Mouse (Mus musculus) neutrophil, adult 5-6 weeks (primary cell): Measurements from ENCODE around the gene Gm10722. TPM values are rescaled to one million over a fixed set of nuclear protein-coding genes. Genes with fewer than 3 reads are reported as not detected.
"Not testable (repeated sequence)": the region's sequence is repeated elsewhere in the genome, so short reads cannot be mapped to it uniquely, and the experiment has no call there.

Experiments used
- ATAC-seq: fragments of 151-379, 151-347 bp; 2 replicates; pipeline ENCODE4 v1.8.0; 2017; ENCODE audit warnings: mild to moderate bottlenecking, moderate TSS enrichment; ENCODE audit not compliant: insufficient number of reproducible peaks, poor library complexity, low FRiP score, severe bottlenecking; ENCODE audit errors: extremely low read depth
- total RNA-seq: library from RNA; stranded (forward); fragments of 200-1000 nt; gene quantifications from 2 replicates; pipeline ENCODE4 v1.2.3, GENCODE M21; 2017

Gene Gm10722
- total RNA-seq, 1 experiment from 2014 or later = 10.5 TPM

- ATAC-seq = not testable (repeated sequence)
Observed at GRCm38 (mm10) chr9:3023985-3024648, 23.4 kb downstream of the Gm10722 start.

GRCm38 (mm10) chr9:3024912-3025467 is 24.3 kb downstream of the Gm10722 start, which contains the start of gene Gm10717:
Gm10717 (plus strand) TSS chr9:3025417.
- ATAC-seq = not testable (repeated sequence)

DNA sequence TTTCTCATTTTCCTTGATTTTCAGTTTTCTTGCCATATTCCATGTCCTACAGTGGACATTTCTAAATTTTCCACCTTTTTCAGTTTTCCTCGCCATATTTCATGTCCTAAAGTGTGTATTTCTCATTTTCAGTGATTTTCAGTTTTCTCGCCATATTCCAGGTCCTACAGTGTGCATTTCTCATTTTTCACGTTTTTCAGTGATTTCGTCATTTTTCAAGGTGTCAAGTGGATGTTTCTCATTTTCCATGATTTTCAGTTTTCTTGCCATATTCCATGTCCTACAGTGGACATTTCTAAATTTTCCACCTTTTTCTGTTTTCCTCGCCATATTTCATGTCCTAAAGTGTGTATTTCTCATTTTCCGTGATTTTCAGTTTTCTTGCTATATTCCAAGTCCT is 24.9 kb downstream of the Gm10722 start:
- ATAC-seq = not testable (repeated sequence)

DNA sequence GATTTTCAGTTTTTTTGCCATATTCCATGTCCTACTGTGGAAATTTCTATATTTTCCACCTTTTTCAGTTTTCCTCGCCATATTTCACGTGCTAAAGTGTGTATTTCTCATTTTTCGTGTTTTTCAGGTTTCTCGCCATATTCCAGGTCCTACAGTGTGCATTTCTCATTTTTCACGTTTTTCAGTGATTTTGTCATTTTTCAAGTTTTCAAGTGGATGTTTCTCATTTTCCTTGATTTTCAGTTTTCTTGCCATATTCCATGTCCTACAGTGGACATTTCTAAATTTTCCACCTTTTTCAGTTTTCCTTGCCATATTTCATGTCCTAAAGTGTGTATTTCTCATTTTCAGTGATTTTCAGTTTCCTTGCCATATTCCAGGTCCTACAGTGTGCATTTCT is 25.4 kb downstream of the Gm10722 start:
- ATAC-seq = not testable (repeated sequence)

GRCm38 (mm10) chr9:3026741-3027140 is 26.0 kb downstream of the Gm10722 start:
- not testable (repeated sequence) for ATAC-seq

GRCm38 (mm10) chr9:3027200-3027599 is 26.5 kb downstream of the Gm10722 start:
- ATAC-seq = not testable (repeated sequence)

- ATAC-seq = not testable (repeated sequence)
Observed at GRCm38 (mm10) chr9:3029276-3030000, 28.7 kb downstream of the Gm10722 start.

GRCm38 (mm10) chr9:3030677-3031318 is 30.1 kb downstream of the Gm10722 start:
- ATAC-seq = not testable (repeated sequence)

DNA sequence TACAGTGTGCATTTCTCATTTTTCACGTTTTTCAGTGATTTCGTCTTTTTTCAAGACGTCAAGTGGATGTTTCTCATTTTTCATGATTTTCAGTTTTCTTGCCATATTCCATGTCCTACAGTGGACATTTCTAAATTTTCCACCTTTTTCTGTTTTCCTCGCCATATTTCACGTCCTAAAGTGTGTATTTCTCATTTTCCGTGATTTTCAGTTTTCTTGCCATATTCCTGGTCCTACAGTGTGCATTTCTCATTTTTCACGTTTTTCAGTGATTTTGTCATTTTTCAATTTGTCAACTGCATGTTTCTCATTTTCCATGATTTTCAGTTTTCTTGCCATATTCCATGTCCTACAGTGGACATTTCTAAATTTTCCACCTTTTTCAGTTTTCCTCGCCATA is 33.6 kb downstream of the Gm10722 start, which contains the start of gene Gm17535:
Gene Gm17535 (plus strand): TSS at position 301 of the 400 bp plus-strand sequence.
- not testable (repeated sequence) for ATAC-seq

DNA sequence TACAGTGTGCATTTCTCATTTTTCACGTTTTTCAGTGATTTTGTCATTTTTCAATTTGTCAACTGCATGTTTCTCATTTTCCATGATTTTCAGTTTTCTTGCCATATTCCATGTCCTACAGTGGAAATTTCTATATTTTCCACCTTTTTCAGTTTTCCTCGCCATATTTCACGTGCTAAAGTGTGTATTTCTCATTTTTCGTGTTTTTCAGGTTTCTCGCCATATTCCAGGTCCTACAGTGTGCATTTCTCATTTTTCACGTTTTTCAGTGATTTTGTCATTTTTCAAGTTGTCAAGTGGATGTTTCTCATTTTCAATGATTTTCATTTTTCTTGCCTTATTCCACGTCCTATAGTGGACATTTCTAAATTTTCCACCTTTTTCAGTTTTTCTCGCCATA is 35.9 kb downstream of the Gm10722 start, which contains the start of gene Gm10715:
Gene Gm10715 (plus strand): TSS at position 301 of the 400 bp plus-strand sequence.
- ATAC-seq = not testable (repeated sequence)

- not testable (repeated sequence) for ATAC-seq
Observed at GRCm38 (mm10) chr9:3038161-3038560, 37.4 kb downstream of the Gm10722 start.

Other genes starting within 250 kb of the Gm10722 start
- 9.4 and 29.2 TPM in 2 replicates for gene Gm11168, start 2.4 kb downstream of the Gm10722 start, total RNA-seq
- gene Gm10721, start 12.2 kb downstream of the Gm10722 start, total RNA-seq = 22.1 and 40.0 TPM in 2 replicates
- gene Gm10720, start 14.7 kb downstream of the Gm10722 start, total RNA-seq = 3.7 and 9.6 TPM in 2 replicates
- gene Gm10719, start 16.5 kb downstream of the Gm10722 start, total RNA-seq = 94.7 and 118 TPM in 2 replicates
- gene Gm10718, start 22.6 kb downstream of the Gm10722 start, total RNA-seq = 51.4 and 74.0 TPM in 2 replicates
- gene Gm10717, start 24.5 kb downstream of the Gm10722 start, total RNA-seq = 77.2 and 107 TPM in 2 replicates
- gene Gm17535, start 33.7 kb downstream of the Gm10722 start, total RNA-seq = 1.9 and 10.6 TPM in 2 replicates
- 6.5 and 13.1 TPM in 2 replicates for gene Gm10715, start 36.0 kb downstream of the Gm10722 start, total RNA-seq